Mouse (Mus musculus) erythroblast, embryonic 14.5 days (primary cell): ENCODE data around the gene Fam184b.

Experiments used
- GATA1 ChIP-seq: IDR thresholded peaks from 2 replicates; pipeline ENCODE4 v1.6.1; 2012; ENCODE audit warnings: low read length, inconsistent platforms, mixed read lengths
- TAL1 ChIP-seq: IDR thresholded peaks from 3 replicates; pipeline ENCODE4 v1.6.1; 2012; ENCODE audit warnings: low read length, inconsistent platforms, mixed read lengths

GRCm38 (mm10) chr5:45493191-45494092 lies 146.0 kb downstream of the Fam184b start, which contains the start of gene Lap3:
- no peak for TF ChIP-seq GATA1
- TF ChIP-seq TAL1 = no peak
